Mouse (Mus musculus) neural tube, embryonic 15.5 days (tissue): Measurements from ENCODE around the gene Rnf220. TPM values are rescaled to one million over a fixed set of nuclear protein-coding genes. Genes with fewer than 3 reads are reported as not detected.

Experiments
- ATAC-seq: fragments of 200-750 bp; cut with Nextera tagmentation; 2 replicates; pipeline ENCODE4 v1.8.0; 2017; ENCODE audit warnings: mild to moderate bottlenecking, moderate TSS enrichment, moderate library complexity; ENCODE audit not compliant: low FRiP score
- H3K27ac ChIP-seq: fragments of 300-500 bp; sonication (generic); replicated peaks from 2 replicates; pipeline ENCODE4 v1.5.1; 2015; ENCODE audit warnings: mild to moderate bottlenecking, inconsistent platforms
- H3K27me3 ChIP-seq: fragments of 300-500 bp; sonication (generic); replicated peaks from 2 replicates; pipeline ENCODE4 v1.6.1; 2015; ENCODE audit warnings: inconsistent platforms
- H3K36me3 ChIP-seq: fragments of 300-500 bp; sonication (generic); 2 replicates; pipeline ENCODE4 v1.6.1; 2015; ENCODE audit warnings: inconsistent platforms
- H3K4me1 ChIP-seq: fragments of 300-500 bp; sonication (generic); 2 replicates; pipeline ENCODE4 v1.6.1; 2015; ENCODE audit warnings: inconsistent platforms
- H3K4me2 ChIP-seq: fragments of 300-500 bp; sonication (generic); 2 replicates; pipeline ENCODE4 v1.6.1; 2015; ENCODE audit warnings: inconsistent platforms, mild to moderate bottlenecking, moderate library complexity
- H3K4me3 ChIP-seq: fragments of 300-500 bp; sonication (generic); replicated peaks from 2 replicates; pipeline ENCODE4 v1.5.1; 2015; ENCODE audit warnings: mild to moderate bottlenecking, inconsistent platforms
- H3K9ac ChIP-seq: fragments of 300-500 bp; sonication (generic); replicated peaks from 2 replicates; pipeline ENCODE4 v1.6.1; 2015; ENCODE audit warnings: mild to moderate bottlenecking, inconsistent platforms
- H3K9me3 ChIP-seq: fragments of 300-500 bp; sonication (generic); replicated peaks from 2 replicates; pipeline ENCODE4 v1.6.1; 2016; ENCODE audit warnings: inconsistent platforms
- WGBS: fragments of 180-500 bp; shearing (Covaris S2); methylation state at CpG from one replicate; pipeline ENCODE4 v1.1.7; 2015; ENCODE audit warnings: mixed read lengths; 5-methylcytosine and 5-hydroxymethylcytosine counted together
- polyA plus RNA-seq: library from polyadenylated mRNA; unstranded; fragments of >200 nt; fragmentation: Nextera tagmentation; extraction: Ambion mirVana; gene quantifications from 2 replicates; pipeline ENCODE4 v1.2.1, GENCODE M21; 2015

Rnf220 gene
- polyA plus RNA-seq, 1 experiment from 2014 or later, result 95.8 TPM

- peak overlapping the region; percentile 24 for H3K4me2 ChIP-seq
- H3K27me3 ChIP-seq, result peaks cover 81% of the 10 kb centered on the region
- H3K27ac ChIP-seq, result no peak overlapping the region
- H3K4me1 ChIP-seq, result peaks cover 27% of the 10 kb centered on the region
- WGBS, result under 1% methylated on average over 9 of the region's 9 CpGs
- H3K9me3 ChIP-seq, result no peaks in the 10 kb centered on the region
- H3K36me3 ChIP-seq, result no peaks in the 10 kb centered on the region
- 0 out of 2 replicates have a peak, but pooled peaks have one; percentile 41 for ATAC-seq
- no peak overlapping the region for H3K9ac ChIP-seq
- no peak overlapping the region for H3K4me3 ChIP-seq
Measured at GRCm38 (mm10) chr4:117391966-117392365, 104.9 kb downstream of the Rnf220 start.

DNA sequence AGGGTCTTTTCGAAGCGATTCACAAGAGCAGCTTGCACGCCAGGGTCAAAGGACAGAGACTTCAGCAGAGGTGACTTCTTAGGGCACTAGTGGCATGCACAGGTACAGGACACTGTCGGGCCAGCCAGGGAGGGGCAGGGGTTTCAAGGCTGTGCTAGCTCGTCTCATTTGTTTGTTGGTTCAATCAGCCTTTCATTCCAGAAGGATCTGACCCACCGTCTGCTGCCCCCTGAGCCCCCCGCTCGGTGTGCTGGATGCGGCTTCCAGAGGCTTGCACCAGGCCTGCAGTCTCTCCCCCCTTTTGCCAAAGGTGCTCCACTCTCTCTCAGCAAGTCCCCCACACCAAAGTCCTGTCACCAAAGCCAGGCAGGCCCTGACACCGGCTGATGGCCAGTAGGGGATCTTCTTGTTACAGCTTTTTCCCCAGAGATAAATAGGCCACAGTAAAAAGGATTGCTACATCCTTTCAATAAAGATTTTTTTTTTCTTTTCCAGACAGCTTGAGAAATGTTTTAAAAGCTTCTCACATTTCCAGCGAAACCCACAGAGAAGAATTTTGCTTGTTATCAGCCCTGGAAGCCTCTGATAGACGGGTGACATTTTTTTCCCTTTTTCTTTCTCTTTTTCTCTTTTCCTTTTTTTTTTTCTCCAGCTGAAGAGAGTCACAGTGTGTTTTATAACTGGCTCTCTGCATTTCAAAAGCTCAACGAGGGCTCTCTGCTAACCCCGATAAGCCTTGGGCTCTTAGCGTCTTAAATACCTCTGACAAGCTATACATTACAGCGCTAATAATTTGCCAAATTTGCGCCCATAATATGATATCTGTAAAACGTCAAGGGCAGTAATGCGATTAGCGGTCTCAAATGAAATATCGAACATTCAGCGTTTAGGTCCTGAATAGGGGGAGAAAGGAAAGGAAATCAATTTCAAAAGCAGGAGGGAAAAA is 105.7 kb downstream of the Rnf220 start:
- Histone ChIP-seq H3K27ac (no peak overlapping the region), H3K4me3 (no peak overlapping the region), H3K4me1 (peaks cover 27% of the 10 kb centered on the region), H3K4me2 (peak overlapping the region; percentile 24), H3K36me3 (no peaks in the 10 kb centered on the region), H3K9ac (no peak overlapping the region; the same call in 1 of the 2 replicates), H3K27me3 (peaks cover 77% of the 10 kb centered on the region), H3K9me3 (no peaks in the 10 kb centered on the region)
- WGBS, result 23% methylated on average over 22 of the region's 22 CpGs
- no peak for ATAC-seq

- 85% methylated on average over 14 of the region's 14 CpGs for WGBS
- H3K4me3 ChIP-seq, result no peak overlapping the region
- H3K9ac ChIP-seq, result no peak overlapping the region
- no peak overlapping the region for H3K4me2 ChIP-seq
- no peak overlapping the region for H3K27ac ChIP-seq
- peaks cover 79% of the 10 kb centered on the region for H3K27me3 ChIP-seq
- peaks cover 27% of the 10 kb centered on the region for H3K4me1 ChIP-seq
- ATAC-seq, result no peak
- H3K9me3 ChIP-seq, result no peaks in the 10 kb centered on the region
- no peaks in the 10 kb centered on the region for H3K36me3 ChIP-seq
Measured at GRCm38 (mm10) chr4:117389264-117390054, 107.4 kb downstream of the Rnf220 start.

DNA sequence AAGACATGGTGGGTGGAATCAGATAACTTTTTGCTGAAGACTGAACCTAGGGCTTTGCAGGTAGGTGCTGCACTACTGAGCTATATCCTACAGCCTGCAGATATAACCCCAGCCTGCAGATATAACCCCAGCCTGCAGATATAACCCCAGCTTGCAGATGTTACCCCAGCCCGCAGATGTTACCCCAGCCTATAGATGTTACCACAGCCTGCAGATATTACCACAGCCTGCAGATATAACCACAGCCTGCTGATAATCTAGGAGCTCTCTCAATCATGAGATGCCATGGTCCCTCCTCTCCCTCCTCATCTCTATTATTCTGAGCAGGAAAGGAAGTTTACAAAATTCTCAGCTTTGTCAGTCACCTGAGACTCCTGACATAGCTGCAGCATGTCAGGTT is 111.6 kb downstream of the Rnf220 start:
- Histone ChIP-seq H3K27ac (no peak overlapping the region), H3K4me2 (no peak overlapping the region), H3K9ac (no peak overlapping the region), H3K27me3 (peaks cover 80% of the 10 kb centered on the region), H3K4me1 (peaks cover 6% of the 10 kb centered on the region), H3K4me3 (no peak overlapping the region), H3K36me3 (no peaks in the 10 kb centered on the region), H3K9me3 (no peaks in the 10 kb centered on the region)
- 93% methylated on average over 1 of the region's 1 CpGs for WGBS
- no peak for ATAC-seq

GRCm38 (mm10) chr4:117381846-117382245 is 115.0 kb downstream of the Rnf220 start:
- WGBS, result 84% methylated on average over 8 of the region's 8 CpGs
- no peak for ATAC-seq
- H3K27me3 ChIP-seq, result peaks cover 76% of the 10 kb centered on the region
- no peak overlapping the region for H3K27ac ChIP-seq
- no peak overlapping the region for H3K4me2 ChIP-seq
- H3K4me1 ChIP-seq, result peaks cover 16% of the 10 kb centered on the region
- no peaks in the 10 kb centered on the region for H3K36me3 ChIP-seq
- no peak overlapping the region for H3K9ac ChIP-seq
- H3K4me3 ChIP-seq, result no peak overlapping the region
- H3K9me3 ChIP-seq, result no peaks in the 10 kb centered on the region

- Histone ChIP-seq H3K9me3 (no peaks in the 10 kb centered on the region), H3K4me1 (peaks cover 28% of the 10 kb centered on the region), H3K27ac (0 out of 2 replicates have a peak overlapping the region, but pooled peaks have one; percentile 6), H3K36me3 (no peaks in the 10 kb centered on the region), H3K4me2 (no peak overlapping the region), H3K4me3 (no peak overlapping the region), H3K9ac (no peak overlapping the region), H3K27me3 (peaks cover 80% of the 10 kb centered on the region)
- no peak for ATAC-seq
- 94% methylated on average over 5 of the region's 5 CpGs for WGBS
Measured at GRCm38 (mm10) chr4:117380558-117380935, 116.3 kb downstream of the Rnf220 start.

- ATAC-seq, result peak; percentile 91
- Histone ChIP-seq H3K9ac (no peak overlapping the region), H3K9me3 (no peaks in the 10 kb centered on the region), H3K36me3 (no peaks in the 10 kb centered on the region), H3K4me1 (peaks cover 28% of the 10 kb centered on the region), H3K27ac (0 out of 2 replicates have a peak overlapping the region, but pooled peaks have one; percentile 6), H3K27me3 (peaks cover 80% of the 10 kb centered on the region), H3K4me2 (0 out of 2 replicates have a peak overlapping the region, but pooled peaks have one; percentile 6), H3K4me3 (no peak overlapping the region)
- WGBS, result 26% methylated on average over 14 of the region's 14 CpGs
Measured at GRCm38 (mm10) chr4:117379803-117380557, 116.9 kb downstream of the Rnf220 start.

DNA sequence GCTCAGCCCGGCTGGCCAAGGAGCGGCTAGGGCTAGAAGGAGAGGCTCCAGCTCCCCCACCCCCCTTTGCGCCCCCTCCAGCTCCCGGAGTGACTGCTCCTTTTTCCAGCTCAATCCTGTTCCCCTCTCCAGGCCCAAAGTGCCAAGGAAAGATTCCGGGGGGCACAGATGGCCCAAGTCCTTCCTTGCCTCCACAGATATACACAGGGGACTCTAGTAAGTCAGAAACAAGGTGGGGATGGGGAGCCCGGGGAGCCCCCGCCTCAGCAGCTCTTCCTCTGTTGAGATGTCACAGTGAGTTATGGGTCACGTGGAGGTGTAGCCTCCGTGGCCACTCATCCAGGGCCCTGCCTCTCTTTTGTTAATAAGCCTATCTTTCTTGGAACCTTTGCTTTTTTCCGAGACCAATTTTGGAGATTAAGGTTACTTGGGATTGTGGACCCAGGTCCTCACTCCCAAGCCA is 122.7 kb downstream of the Rnf220 start:
- Histone ChIP-seq H3K27ac (no peak overlapping the region), H3K4me2 (peak overlapping the region; percentile 45), H3K36me3 (no peaks in the 10 kb centered on the region), H3K4me3 (0 out of 2 replicates have a peak overlapping the region, but pooled peaks have one; percentile 3), H3K27me3 (peaks cover 86% of the 10 kb centered on the region), H3K4me1 (peaks cover 43% of the 10 kb centered on the region), H3K9ac (no peak overlapping the region), H3K9me3 (no peaks in the 10 kb centered on the region)
- ATAC-seq, result peak; percentile 45; the same call in 1 of the 2 replicates
- WGBS, result 6% methylated on average over 10 of the region's 10 CpGs

DNA sequence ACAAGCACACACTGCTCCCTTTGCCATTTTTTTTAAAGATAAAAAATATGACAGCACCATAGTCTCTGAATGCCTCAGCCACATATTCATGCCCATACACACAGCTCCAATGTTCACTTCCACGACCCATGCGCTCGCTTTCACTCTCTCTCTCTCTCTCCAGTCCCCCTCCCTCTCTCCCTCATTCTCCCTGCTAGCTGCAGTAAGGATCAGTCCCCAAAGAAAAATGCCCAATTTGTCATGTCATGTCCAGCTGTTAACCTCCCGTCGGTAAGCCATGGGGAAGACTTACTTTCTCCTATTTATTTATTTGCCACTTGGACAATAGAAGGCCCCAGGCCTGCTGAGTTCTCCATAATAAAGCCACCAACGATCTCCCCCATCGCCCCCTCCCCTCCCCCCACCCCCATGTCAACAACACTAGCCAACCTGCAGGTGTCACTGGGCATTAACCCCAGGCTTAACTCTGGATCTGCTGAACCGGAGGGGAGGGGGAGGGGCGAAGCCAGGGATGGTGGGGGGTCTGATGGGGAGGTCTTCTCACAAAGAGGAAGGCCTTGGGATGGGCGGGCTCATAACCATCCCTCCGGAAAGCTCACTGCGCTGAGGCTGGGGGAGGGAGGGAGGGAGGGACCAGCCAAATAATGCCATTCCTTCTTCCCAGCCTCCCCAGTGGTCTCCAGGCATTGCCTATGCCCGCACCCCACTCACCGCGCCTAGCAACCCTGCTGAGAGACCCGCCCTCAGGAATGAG is 123.4 kb downstream of the Rnf220 start:
- no peaks in the 10 kb centered on the region for H3K9me3 ChIP-seq
- peak; percentile 67 for ATAC-seq
- 3% methylated on average over 13 of the region's 16 CpGs for WGBS
- H3K36me3 ChIP-seq, result no peaks in the 10 kb centered on the region
- peak overlapping the region; percentile 45 for H3K4me2 ChIP-seq
- H3K9ac ChIP-seq, result no peak overlapping the region
- 0 out of 2 replicates have a peak overlapping the region, but pooled peaks have one; percentile 23 for H3K27ac ChIP-seq
- H3K27me3 ChIP-seq, result peaks cover 86% of the 10 kb centered on the region
- H3K4me3 ChIP-seq, result 0 out of 2 replicates have a peak overlapping the region, but pooled peaks have one; percentile 3
- peaks cover 43% of the 10 kb centered on the region for H3K4me1 ChIP-seq

GRCm38 (mm10) chr4:117371896-117372295 is 125.0 kb downstream of the Rnf220 start:
- Histone ChIP-seq H3K27me3 (peaks cover 90% of the 10 kb centered on the region), H3K9me3 (no peaks in the 10 kb centered on the region), H3K4me1 (peaks cover 43% of the 10 kb centered on the region), H3K4me3 (no peak overlapping the region), H3K4me2 (no peak overlapping the region), H3K9ac (no peak overlapping the region), H3K27ac (no peak overlapping the region), H3K36me3 (no peaks in the 10 kb centered on the region)
- 30% methylated on average over 2 of the region's 2 CpGs for WGBS
- no peak for ATAC-seq
